Mouse (Mus musculus): Measurements from ENCODE around the gene Ddah1.

GRCm38 (mm10) chr3:145734857-145735256 is 23.6 kb upstream of the Ddah1 start:
- TF ChIP-seq POLR2A (IDR thresholded peaks at IDR 0.05; ENCODE audit: borderline replicate concordance, extremely low read depth, low read depth, low read length), result no peak
- TF ChIP-seq CTCF (IDR thresholded peaks at IDR 0.05; ENCODE audit: insufficient read depth, low read length), result no peak
